Mouse (Mus musculus) brain, embryonic 14.5 days (tissue): ENCODE results near the gene Gm44973.
A peak's percentile ranks its signal among the peaks of the same experiment; 100 is the strongest.

Experiments used
- CTCF ChIP-seq: fragments of 200-500 bp; IDR thresholded peaks from 2 replicates; pipeline ENCODE4 v1.5.1; 2012; ENCODE audit warnings: inconsistent platforms, mild to moderate bottlenecking, moderate library complexity, borderline replicate concordance; ENCODE audit not compliant: insufficient read depth, insufficient read length; ENCODE audit errors: extremely low read depth
- POLR2A ChIP-seq: fragments of 200-500 bp; IDR thresholded peaks from 2 replicates; pipeline ENCODE4 v1.6.1; 2012; ENCODE audit warnings: mild to moderate bottlenecking, inconsistent platforms, borderline replicate concordance; ENCODE audit not compliant: poor library complexity, insufficient read depth, insufficient read length, severe bottlenecking; ENCODE audit errors: extremely low read depth

- TF ChIP-seq CTCF (0 out of 2 replicates have a peak, but pooled peaks have one; percentile 8), POLR2A (no peak)
Measured at GRCm38 (mm10) chr7:5047313-5047712, 32.0 kb downstream of the Gm44973 start.
